Mouse (Mus musculus) B cell, adult 2 months (primary cell): Measurements from ENCODE around the gene Gm37240.

ENCODE experiments used
- DNase-seq, 2 experiments: peaks; one replicate each; pipeline ENCODE4 v3.0.0; 2022

Gm37240 gene

DNA sequence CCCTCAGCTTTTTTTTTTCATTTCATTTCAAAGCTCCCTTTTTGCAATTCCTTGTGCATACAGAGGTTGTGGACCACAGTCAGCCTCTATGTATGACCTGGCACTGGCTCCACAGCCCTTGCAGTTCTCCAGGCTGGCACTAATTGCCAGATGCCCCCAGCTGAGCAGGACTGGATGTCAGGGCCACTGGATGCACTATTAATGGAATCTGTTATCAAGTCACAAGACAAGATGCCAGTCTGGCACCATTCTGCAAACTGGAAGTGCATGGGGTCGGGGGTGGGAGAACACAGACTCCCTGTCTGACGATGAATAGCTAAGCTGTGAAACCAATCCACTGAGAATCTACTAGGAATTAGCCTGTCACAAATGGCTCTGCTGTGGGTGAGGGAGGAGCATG lies 336.0 kb downstream of the Gm37240 start:
- DNase-seq = no peak

DNA sequence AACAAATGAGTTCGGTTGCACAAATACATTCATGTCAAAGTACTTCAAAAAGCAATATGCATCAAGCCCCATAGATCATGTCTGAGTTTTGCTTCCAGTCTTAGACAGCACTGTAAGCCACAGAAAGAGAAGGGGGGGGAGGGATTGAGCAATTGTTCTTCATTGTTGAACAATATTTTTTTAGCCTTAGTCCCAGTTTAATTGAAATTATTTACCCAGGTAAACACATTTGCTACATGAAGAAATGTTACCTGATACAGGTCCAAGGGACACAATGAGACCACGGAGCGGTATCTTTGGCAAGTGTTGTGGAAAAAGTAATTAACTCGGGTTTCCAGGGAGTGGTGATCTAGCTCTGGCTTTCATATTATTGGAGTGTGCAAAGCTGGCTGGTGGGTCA lies 337.0 kb downstream of the Gm37240 start:
- no peak for DNase-seq

DNA sequence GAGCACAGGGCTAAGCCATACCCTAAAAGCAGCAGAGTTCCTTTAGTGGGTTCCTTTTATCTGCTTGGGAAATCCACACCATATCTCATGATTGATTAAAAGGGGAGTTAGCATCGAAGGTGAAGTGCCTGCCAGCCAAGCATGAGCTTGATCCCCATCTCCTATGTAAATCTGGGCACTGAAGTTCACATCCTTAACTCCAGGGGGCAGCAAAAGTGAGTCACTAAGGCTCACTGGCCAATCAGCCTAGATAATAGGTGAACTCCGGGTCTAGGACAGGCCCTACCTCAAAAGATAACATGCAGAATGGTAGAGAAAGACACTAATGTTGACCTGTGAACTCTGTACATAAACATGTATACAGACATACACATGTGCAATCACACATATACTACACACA lies 343.7 kb downstream of the Gm37240 start:
- DNase-seq = peak; percentile 2 to 9

DNA sequence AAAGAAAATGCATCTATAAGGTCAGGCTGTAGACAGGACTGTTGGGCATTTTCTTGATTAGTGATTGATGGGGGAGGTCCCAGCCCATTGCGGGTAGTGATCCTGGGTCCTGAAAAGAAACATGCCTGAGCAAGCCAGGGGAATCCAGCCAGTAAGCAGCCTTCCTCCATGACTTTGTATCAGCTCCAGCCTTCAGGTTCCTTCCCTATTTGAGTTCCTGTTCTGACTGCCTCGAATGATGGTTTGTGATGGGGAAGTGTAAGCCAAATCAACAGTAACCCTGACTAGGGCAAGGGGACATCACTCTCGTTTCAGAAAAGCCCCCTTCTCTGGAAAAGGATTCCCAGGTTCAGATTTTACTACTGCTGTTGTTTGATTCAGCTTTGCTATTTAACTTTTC lies 344.6 kb downstream of the Gm37240 start:
- DNase-seq = no peak

DNA sequence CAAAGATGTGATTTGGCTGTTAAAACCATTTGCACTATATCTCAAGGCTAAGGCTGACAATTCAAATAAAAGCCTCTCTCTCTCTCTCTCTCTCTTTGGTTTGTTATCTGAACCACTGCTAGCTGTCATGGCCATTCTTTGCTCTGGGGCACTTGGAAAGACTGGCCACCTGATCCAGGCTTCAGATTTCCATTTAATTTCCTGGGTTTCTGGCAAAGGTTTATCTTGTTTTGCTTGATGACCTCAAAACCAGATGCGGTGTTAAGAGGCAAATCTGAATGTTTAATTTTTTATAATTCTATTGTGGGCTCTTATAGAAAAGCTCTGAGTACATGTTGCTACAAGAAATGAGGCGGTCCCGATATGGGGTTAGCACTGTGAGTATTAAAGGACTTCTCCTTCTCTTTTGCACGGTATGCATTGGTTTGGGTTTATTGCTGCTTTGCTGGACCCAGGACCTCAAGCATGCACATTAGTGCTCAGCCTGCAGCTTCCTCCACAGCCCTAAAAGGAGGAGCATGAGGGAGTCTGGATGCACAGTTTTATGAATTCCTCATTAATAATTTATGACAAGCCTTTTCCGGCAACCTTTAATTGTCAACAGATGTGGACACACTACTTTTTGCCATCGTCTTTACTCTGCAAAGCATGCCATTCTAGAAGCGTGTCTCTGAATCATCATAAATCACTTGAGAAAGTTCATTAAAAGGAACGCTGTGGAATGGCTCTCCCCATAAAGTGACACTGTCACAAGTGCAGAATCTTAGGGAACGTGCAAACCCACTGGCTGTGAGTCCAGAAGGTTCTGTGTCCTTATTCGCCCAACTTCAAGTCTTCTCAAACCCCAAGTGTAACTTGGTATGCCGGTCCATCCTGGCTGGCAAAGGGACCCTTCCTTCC lies 351.4 kb downstream of the Gm37240 start:
- no peak for DNase-seq

DNA sequence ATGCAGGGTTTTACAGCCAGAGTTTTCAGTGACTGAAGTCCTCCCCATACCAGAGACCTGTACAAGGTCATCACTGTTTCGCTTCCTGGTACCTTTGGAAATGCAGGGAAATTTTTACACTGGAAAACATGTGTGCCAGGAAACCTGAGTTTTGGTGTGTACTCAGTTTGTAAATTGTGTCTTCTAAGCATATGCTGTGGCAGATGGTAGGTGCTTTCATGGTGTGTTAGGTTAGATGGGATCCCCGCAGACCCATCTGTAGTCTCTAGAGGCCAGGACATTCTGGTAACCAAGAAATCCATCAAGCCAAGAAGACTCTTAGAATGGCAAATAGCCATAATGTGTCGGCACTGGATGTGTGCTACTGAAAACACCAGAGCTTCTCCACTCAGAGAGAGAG lies 352.3 kb downstream of the Gm37240 start:
- DNase-seq = no peak

DNA sequence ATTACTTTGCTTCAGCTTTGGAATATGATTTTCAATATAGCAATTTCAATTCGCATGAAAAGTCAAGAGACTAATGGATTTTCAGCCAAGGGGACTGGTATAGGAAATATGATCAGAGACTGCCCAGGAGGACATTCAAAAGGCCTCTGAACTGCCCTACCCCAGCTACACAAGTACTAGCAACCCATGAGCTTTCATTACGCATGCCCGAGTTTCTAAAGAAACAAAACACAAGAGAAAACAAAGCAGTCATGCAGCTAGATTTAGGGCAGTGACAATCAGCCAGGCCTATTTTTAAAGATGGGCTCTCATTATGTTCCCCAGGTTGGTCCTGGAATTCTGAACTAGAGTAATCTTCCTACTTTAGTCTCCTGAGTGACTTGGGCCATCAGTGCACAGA lies 354.9 kb downstream of the Gm37240 start:
- DNase-seq = no peak

DNA sequence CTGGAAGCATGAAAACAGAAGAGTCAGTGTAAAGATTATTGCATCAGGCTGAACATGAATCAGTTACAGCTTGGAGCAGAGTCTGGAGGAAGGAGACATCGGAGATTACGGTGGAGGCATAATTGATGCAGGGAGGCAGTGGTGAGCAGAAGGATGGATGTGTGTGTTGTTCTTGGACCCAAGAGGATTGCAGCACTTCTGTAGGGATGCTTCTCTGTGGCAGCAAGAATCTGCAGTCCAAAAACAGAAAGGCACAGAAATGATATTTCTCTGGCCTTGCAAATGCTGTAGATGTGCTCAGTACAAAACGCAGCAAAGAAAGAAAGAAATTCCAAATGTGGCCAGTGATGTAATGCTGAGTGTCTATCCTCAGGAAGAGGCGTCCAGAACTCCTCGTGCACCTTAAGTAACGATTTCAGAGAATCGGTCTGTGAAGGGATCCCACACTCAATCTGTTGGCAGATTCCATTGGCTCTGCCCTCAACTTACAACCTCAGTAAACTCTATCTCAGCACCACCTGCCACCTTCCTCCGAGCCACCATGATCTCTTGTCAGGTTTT lies 356.6 kb downstream of the Gm37240 start:
- no peak for DNase-seq

DNA sequence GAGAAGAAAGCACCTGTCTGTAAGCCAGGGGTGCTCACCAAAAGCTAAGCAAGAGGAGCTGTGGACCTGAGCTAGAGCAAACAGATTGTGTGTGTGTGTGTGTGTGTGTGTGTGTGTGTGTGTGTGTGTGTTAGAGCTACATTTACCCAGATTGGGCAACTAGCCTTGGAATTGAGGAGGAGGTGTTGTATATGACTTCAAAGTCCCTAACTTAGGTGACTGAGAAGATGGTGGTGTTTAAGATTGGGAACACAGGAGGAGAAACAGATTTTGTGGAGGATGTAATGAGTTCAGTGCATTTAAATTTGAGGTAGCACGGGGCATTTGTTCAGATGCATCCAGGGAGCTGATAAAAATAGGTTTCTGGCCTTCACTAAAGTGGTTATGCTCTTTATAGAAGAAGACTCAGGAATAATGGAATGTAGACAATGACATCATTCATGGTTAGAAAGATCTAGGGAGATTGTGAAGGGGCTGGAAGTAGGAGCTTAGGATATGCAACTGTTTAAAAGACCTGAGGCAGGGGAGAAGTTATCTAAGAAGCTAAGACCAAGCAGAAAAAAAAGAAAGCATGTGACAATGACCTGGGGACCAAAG lies 365.9 kb downstream of the Gm37240 start:
- DNase-seq = no peak

DNA sequence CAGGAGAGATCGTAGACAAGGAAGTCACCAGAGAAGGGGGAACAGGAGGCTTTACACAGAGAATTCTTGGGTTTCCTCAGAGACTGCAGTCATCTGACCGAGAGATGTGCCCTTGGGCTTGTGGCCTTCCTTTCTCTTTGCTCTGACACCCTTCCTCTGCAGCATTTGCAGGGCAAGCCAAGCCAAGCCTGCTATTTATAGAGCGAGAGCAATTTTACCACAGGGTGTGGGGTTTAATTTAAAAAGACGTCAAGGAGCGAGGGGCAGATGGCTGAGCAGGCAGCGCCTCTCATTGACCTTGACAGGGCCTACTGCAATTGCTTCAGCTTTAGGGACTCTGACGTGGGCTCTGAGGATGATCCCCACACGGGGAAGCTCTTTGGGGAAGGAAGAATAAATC lies 368.6 kb downstream of the Gm37240 start:
- DNase-seq = no peak

DNA sequence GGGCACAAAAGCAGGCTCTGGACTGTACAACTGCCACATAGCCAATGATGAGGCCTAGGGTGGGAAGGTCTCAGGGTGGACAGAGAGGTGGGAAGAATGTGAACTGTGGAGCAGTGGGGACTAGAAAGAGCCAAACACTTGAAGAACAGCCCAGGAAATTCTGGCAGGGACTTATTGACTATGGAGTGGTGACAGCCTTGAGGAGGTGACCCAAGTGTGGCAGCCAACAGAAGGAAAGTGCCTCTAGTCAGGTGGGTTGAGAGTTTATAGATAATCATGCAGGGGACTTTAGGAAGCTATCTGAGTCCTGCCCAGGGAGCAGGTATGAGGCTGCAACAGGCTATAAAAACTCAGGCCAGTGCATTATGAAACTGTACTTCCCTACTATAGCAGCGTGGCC lies 369.2 kb downstream of the Gm37240 start:
- DNase-seq = no peak

DNA sequence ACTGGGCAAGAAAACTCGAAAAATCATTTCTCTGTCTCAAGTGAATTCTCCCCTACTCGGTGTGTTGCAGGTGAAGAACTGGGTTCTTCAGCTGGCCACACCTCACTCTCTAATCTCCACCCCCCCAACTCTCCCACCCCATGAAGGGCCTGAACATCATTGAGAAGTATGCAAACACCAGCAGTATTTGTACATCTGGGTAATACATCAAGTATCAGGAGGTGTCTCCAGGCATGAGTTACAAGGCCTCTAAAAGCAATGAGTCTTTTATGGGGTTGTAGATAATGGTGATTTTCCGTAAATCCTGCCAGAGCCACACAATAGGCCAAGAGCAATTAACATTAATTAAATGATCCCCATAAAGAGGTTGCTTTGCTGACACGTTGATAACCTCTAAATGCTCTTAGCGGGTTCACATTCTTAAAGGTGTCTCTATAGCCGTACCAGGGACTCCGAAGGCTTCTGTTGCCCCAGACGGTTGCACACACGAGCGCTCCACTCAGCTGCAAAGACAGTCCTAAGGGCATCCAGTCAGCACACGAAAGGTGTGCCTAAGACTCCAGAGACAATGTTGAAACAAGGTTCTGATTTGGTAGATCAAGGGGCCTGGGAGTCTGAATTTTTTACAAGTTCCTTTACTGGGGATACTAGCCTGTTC lies 370.4 kb downstream of the Gm37240 start:
- DNase-seq = no peak

DNA sequence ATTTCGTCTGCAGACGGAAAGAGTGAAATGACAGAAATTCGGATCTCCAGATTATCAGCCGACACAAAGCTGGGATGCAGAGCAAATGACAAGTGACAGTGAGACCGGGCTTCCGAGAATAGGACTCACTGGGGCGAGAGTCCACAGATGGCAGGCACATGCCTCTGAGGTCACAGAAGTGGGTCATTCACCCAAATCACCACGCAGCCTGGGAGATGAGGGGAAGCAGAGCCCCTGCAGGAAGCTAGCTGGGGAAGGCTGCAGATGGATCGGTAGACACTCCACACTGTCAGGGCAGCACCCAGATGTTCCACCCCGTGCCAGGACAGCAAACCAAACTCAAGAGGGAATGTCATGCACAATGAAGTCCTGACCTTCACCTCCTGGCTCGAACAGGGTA lies 372.6 kb downstream of the Gm37240 start:
- no peak for DNase-seq

DNA sequence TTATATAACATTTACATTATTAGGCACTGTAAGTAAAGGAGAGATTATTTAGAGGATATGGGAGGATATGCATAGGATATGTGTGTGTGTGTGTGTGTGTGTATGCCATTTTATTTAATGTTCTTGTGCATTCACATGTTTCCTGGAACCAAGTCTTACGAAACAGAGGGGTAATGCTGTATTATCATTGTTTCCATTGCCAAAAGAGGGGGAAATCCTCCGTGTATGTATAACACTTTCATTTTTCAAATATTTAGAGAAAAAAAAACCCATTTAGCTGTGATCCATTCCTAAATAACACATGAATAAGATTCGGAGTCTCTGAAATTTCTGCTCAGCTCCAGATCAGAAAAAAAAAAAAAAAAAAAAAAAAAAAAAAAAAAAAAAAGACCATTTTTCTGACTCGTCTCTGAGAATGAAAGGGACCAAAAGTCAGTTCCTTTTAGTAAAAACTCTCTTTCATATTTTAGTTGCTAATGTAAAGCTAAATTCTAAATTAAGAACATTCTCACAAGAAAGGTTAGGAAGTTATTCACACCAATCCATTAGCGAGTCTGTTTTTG lies 378.5 kb downstream of the Gm37240 start:
- no peak for DNase-seq

DNA sequence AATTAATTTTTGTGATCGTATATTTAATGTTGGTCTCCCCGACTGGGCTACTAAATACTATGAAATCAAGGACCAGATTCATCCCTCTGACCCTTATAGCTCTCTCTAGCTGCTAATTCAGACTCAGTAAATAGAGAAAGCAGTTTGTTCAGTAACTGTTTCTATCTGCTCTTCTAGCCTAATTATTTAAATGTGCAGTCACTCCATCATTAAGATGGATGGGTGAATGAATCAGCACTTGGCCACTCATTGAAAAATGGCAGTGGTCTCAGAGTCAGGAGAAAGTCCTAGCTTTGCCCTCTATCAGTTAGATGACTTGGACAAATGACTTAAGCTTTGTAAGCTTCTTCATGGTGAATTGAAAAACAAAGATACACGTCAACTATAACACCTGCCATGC lies 387.2 kb downstream of the Gm37240 start:
- DNase-seq = no peak

DNA sequence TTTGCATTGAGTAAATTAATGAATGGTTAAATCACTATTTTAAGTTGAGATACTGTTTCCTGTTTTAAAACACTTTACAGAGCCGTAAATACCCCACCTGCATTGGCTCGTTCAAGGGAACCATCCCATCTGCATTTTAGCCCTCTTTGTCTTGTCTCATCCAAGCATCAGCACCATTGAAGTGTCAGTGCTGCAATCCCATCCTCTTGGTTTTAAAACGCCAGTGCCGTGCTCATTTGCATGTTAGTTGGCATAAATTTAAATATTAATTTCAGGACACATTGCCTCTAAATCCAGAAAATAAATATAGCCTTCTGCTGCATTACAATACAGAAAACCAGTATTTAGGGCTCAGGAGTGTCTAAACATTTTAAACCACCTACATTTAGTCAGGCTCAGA lies 391.2 kb downstream of the Gm37240 start:
- DNase-seq = no peak

DNA sequence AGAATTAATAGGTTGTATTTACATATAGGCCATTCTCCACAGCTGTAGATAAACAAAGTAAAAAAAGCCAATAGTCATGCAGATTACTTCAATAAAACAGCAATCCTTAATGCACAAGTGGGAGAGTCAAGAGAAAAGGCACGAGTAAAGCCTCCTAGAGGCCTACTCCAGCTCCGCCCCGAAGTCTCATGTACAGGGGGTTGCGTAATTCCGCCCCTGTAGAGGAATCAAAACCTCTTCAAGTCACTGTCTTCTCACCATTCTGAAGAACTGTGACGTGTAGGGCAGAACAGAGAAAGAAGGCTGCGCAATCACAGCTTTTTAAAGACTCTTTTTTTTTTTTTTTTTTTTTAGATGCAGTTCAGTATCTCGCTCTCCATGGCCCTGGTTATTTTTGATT lies 393.5 kb downstream of the Gm37240 start:
- no peak for DNase-seq

DNA sequence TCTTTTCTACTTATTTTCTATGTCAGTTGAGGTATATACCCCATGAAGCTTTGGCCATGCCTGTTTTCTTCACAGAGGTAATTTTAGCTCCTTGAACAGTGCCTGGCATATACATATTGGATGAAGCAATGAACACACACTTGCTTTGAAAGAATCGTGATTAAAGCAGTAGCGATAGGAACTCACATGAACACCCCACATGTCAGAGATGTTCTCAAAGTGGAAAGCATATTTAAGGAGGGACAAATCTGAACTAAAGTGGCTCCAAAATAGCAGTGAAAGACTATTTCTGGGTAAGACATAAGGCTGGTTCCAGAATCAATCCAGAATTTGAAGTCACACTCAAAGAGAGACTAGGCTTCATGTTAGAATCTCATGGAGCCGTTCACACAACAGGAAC lies 397.1 kb downstream of the Gm37240 start:
- DNase-seq = no peak

DNA sequence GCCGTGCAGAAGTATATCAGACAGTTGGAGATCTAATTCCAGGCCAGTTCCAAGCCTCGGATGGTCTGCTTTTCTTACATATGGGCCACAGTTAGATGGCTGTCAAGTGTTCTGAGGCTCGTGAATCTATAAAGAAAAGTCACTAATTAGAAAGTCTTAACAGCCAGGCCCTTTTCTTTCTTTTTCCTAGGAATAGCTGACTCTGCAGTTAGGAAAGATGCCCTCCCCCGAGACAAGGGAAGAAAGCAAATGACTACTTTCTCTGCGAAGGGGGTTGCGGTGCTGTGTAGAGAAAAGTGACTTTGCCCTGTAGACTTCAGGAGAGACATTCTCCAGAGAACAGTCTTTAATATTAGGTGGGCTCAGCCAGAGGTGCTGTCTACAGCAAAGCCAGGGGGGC lies 399.9 kb downstream of the Gm37240 start:
- DNase-seq = no peak

DNA sequence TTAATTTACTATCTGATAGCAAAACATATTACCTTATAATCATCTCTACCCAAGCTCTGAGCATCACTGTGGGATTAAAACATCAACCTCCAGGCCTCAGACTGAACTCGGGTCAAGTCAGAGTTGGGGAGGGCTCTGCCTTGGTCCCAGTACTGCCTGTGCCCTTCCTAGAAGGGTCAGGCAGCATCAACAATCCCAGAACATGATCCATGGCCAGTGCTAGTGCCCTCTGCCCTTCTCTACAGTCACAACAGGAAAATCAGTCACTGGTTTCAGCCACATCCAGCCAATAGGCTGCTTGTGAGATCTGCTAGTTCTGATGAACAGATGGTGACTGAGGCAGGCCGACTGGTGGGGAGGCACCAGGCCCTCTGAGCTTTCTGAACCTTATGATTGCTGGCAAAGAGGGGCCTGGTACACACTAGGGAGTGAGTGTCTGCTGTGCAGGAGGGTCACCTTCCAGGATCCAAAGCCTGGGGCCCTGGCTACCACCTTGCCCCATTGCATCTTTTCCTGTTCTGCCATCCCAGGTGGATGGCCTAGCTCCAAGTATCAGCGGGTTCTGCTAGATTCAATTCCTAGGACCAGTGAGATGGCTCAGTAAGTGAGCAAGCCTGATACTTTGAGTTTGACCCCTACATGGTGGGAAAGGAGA lies 401.7 kb downstream of the Gm37240 start:
- DNase-seq = no peak

DNA sequence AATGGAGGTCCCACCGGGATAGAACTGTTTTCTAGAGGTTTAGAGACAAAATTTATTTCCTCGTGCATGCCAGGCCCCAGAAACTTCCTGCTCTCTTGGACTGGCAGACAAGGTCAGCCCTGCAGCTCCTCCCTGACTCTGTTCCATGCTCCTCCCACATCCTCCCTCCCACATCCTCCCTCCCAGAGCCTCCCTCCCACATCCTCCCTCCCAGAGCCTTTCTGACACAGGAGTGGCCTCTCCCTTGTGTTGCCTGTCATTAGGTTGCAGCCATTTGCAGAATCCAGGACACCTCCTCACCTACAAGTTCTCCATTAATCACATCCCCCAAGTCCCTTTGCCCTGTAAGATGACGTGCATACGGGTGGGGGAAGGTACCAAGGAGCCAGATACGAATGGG lies 404.7 kb downstream of the Gm37240 start:
- no peak for DNase-seq

DNA sequence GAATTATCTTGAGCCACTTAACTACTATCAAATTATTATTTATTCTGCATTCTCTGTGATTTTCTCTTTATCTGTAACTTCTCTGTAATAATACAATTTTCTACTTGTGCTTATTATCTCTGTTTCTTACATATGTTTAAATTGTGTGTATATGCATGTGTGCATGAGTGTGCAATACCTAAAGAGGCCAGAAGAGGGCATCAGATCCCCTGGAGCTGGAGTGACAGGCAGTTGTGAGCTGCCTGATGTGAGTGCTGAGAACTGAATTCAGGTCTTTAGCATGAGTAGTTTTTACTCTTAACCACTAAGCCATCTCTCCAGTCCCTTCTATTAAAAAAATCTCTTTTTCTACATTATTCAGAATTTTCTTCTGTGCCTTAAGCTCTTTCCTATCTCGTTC lies 406.7 kb downstream of the Gm37240 start:
- peak; percentile 1 for DNase-seq

DNA sequence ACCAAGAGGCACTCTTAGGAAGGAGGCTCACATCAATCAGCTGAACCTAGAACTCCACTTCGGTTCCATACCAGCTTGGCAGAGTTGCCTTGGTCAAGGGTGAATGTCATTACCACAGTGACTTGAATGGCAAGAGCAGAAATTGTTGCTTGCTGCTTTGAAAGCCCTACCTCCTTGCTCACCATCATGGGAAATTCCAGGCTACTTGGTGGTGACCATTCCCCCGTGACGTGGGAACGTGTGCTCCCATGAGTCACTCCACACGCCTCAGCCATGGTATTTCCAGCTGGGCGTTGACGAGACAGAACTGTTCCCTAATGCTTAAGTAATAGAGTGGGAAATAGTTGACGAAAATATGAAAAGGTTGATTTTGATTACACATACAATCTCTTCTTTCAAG lies 408.6 kb downstream of the Gm37240 start:
- DNase-seq = no peak
